Mouse (Mus musculus): ENCODE measurements around the gene Ahnak. TPM values are rescaled to one million over a fixed set of nuclear protein-coding genes. Genes with fewer than 3 reads are reported as not detected.
A peak's percentile ranks its signal among the peaks of the same experiment; 100 is the strongest.

The Ahnak gene
- polyA plus RNA-seq, 1 experiment: not detected

DNA sequence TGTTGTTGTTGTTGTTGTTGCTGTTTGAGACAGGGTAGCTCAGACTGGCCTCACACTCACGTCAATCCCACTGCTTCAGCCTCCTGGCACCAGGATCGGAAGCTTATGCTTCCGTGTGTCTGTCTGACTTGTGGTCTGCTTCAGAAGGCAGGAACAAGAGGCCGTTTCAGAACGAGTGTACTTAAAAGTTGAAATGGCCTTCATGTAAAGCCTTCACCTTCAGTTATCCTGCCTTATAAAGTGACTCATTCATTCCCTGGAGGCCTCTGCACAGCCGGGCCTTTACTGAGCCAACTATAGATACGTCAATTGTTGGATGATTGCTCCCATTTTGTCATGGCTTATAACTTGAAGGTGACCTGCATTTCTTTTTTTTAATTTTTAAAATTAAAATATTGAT, 70.3 kb downstream of the Ahnak start:
- TF ChIP-seq CTCF (IDR thresholded peaks at IDR 0.05; ENCODE audit: insufficient read depth, low read depth, low read length) (no peak), POLR2A (IDR thresholded peaks at IDR 0.05; ENCODE audit: insufficient read depth, low read depth, low read length) (no peak)
- 81% methylated on average over 7 of the region's 7 CpGs for WGBS
- H3K4me1 ChIP-seq (ENCODE audit: control insufficient read depth, insufficient read depth, low read length): peaks cover 5% of the 10 kb centered on the region; the same call in 1 of the 2 replicates
- H3K4me3 ChIP-seq (ENCODE audit: insufficient read depth, low read depth, low read length): no peak overlapping the region
- H3K27ac ChIP-seq (ENCODE audit: insufficient read depth, low read depth, low read length): no peak overlapping the region

DNA sequence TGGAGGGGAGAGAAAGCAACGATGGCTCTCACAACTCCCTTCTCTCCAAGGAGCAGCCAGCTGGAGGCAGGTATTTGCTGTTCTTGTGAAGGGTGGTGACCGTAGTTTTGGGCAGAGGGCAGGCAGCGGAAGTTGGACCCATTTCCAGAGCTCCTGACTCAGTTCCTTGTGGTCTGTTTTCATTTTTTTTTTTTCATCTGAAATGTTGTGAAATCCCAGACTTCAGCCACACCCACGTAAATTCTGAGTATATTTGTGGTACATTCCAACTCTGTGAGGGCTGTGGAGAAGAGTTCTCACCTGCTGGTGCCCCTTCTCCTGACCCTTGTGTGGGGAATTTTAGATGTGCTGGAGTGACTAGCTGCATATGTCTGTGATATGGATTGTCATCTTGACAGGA, 71.0 kb downstream of the Ahnak start:
- WGBS: 76% methylated on average over 4 of the region's 4 CpGs
- TF ChIP-seq POLR2A (IDR thresholded peaks at IDR 0.05; ENCODE audit: insufficient read depth, low read depth, low read length) (no peak), CTCF (IDR thresholded peaks at IDR 0.05; ENCODE audit: insufficient read depth, low read depth, low read length) (no peak)
- peaks cover 5% of the 10 kb centered on the region; the same call in 1 of the 2 replicates for H3K4me1 ChIP-seq (ENCODE audit: control insufficient read depth, insufficient read depth, low read length)

DNA sequence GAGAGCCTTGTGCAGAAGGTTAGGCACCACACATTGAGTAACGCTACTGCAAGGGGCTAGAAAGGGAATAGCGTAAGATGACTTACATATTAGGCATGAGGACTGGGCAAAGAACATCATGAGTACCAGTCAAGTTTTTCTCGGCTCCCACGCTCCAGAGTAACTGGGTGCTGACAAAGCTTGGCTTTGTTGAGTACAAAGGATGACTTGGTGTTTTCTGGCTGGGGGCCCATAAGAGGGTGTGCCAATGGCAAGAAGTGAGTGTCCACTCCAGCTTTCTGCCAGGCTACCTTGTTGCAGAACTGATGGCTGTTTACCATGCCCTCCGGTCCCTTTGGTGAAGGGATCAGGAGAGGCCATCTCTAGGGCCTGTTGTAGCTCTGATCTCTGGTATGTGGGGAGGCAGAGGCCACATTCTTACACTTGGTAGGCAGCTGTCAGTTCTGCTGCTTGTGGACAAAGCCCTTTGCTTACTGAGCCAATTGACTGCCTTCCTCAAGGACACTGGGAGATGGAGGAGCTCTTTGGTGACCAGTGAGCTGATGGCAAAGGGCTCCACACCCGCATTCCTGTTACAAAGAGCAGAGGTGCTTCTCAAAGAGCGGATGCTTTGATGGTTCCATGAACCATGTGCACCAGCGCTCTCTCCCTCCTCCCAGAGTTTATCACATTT, 72.3 kb downstream of the Ahnak start:
- TF ChIP-seq POLR2A (IDR thresholded peaks at IDR 0.05; ENCODE audit: insufficient read depth, low read depth, low read length) (no peak), CTCF (IDR thresholded peaks at IDR 0.05; ENCODE audit: insufficient read depth, low read depth, low read length) (no peak)
- H3K27ac ChIP-seq (ENCODE audit: insufficient read depth, low read depth, low read length): no peak overlapping the region
- 90% methylated on average over 8 of the region's 8 CpGs for WGBS
- H3K4me3 ChIP-seq (ENCODE audit: insufficient read depth, low read depth, low read length): no peak overlapping the region
- H3K4me1 ChIP-seq (ENCODE audit: control insufficient read depth, insufficient read depth, low read length): peaks cover 5% of the 10 kb centered on the region; the same call in 1 of the 2 replicates

More for the DNA sequence above, 71.0 kb downstream of the Ahnak start:
- Histone ChIP-seq H3K4me3 (ENCODE audit: insufficient read depth, low read depth, low read length) (no peak overlapping the region), H3K27ac (ENCODE audit: insufficient read depth, low read depth, low read length) (no peak overlapping the region)

DNA sequence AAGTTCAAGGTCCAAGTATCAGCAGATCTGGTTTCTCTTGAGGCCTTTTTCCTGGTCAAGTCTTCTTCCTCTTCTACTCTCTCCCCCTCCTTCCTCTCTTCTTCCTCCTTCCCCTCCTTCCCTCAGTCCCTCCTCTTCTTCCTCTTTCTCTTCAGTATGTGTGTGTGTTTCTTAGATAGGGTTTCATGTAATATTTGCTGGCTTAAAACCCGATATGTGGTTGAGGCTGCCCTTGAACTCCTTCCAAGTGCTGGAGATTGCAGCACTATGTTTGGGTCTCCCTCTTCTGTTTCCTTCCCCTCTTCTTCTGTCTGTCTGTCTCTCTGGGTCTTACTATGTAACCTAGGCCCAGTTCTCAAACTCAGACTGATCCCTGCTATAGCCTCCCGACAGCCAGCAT, 73.7 kb downstream of the Ahnak start:
- Histone ChIP-seq H3K4me3 (ENCODE audit: insufficient read depth, low read depth, low read length) (no peak overlapping the region), H3K27ac (ENCODE audit: insufficient read depth, low read depth, low read length) (no peak overlapping the region), H3K4me1 (ENCODE audit: control insufficient read depth, insufficient read depth, low read length) (peaks cover 10% of the 10 kb centered on the region)
- TF ChIP-seq CTCF (IDR thresholded peaks at IDR 0.05; ENCODE audit: insufficient read depth, low read depth, low read length): no peak
- TF ChIP-seq POLR2A (IDR thresholded peaks at IDR 0.05; ENCODE audit: insufficient read depth, low read depth, low read length): no peak
- 94% methylated on average over 2 of the region's 2 CpGs for WGBS

DNA sequence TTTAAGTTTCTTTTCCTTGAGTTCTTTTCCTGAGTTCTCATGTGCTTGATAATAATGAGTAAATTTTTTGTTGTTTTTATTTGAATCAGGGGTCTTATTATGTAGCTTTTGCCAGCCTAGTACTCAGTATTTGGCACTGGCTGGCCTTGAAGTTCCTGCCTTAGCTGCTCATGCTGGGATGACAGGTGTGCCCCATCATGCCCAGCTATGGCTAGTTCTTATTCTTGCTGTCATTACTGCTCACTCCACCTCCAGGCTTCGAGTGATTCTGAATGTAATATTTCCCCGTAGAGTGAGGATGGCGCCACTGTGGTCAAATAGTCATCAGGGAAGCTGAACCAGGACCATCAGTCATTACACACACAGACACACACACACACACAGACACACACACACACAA, 74.7 kb downstream of the Ahnak start:
- H3K4me1 ChIP-seq (ENCODE audit: control insufficient read depth, insufficient read depth, low read length): peaks cover 7% of the 10 kb centered on the region
- TF ChIP-seq CTCF (IDR thresholded peaks at IDR 0.05; ENCODE audit: insufficient read depth, low read depth, low read length) (no peak), POLR2A (IDR thresholded peaks at IDR 0.05; ENCODE audit: insufficient read depth, low read depth, low read length) (no peak)
- WGBS: 93% methylated on average over 3 of the region's 3 CpGs
- no peak overlapping the region for H3K4me3 ChIP-seq (ENCODE audit: insufficient read depth, low read depth, low read length)
- no peak overlapping the region for H3K27ac ChIP-seq (ENCODE audit: insufficient read depth, low read depth, low read length)

DNA sequence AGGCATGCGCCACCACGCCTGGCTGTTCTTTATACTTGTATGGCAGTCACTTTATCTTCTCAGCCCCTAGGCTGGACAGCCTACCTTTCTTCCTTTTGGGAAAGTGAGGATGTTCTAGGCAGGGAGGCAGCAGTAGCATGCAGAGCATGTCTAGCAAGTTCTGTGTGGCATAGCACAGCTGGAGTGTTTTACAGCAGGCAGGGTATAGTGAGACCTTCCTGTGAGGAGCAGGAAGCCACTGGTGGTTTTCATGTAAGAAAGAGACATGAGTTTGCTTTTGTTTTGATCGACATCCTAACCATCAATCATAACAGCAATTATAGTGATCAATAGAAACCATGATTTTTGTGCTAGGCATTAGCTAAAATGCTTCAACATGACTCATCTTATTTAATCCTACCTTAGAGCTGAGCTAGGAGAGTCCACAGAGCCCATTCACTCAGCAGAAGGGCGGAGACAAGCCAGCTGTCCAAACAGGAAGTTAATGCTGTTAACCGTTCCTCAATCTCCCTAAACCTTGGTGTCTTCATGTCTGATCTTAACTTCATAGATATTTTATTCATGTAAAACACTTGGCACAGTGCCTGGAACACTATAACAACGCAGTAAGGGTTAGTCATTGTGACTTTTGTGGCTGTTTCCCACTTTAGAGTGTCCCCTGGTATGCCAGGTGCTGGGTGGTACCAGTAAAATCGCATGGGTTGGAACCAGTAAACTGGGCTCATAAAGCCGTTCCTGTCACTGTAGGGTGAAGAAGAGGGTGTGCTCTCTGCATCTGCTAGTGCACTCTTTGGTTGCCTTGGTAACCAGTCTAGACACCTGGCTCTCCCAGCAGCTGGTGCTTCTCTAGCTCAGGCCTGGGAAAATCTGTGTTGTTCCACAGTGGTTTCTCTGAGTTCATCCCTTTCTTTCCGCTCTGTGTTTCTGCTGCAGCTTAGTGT, 76.8 kb downstream of the Ahnak start:
- Histone ChIP-seq H3K4me3 (ENCODE audit: insufficient read depth, low read depth, low read length) (no peak overlapping the region), H3K27ac (ENCODE audit: insufficient read depth, low read depth, low read length) (peak overlapping the region; percentile 87), H3K4me1 (ENCODE audit: control insufficient read depth, insufficient read depth, low read length) (peaks cover 13% of the 10 kb centered on the region)
- 45% methylated on average over 9 of the region's 9 CpGs for WGBS
- TF ChIP-seq POLR2A (IDR thresholded peaks at IDR 0.05; ENCODE audit: insufficient read depth, low read depth, low read length): no peak
- no peak for TF ChIP-seq CTCF (IDR thresholded peaks at IDR 0.05; ENCODE audit: insufficient read depth, low read depth, low read length)

DNA sequence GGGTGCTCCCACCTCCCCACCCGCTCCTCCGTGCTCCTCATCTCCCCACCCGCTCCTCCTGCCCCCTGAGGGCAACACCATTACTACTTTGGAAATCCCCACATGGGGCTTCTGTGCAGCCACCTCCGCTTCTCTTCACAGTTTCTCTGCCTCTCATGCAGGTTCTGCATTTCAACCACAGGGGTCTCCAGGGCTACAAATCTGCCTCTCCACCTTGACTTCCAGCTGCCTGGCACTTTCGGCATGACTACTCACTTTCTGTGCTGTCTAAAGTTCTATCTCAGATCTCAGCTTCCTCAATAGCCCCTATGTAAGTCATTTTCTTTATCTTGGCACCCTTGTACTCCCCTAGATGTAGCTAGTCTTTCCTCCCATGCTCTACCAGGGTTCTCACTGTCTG, 78.2 kb downstream of the Ahnak start:
- Histone ChIP-seq H3K27ac (ENCODE audit: insufficient read depth, low read depth, low read length) (no peak overlapping the region), H3K4me3 (ENCODE audit: insufficient read depth, low read depth, low read length) (no peak overlapping the region), H3K4me1 (ENCODE audit: control insufficient read depth, insufficient read depth, low read length) (peaks cover 21% of the 10 kb centered on the region)
- TF ChIP-seq CTCF (IDR thresholded peaks at IDR 0.05; ENCODE audit: insufficient read depth, low read depth, low read length): no peak
- TF ChIP-seq POLR2A (IDR thresholded peaks at IDR 0.05; ENCODE audit: insufficient read depth, low read depth, low read length): no peak
- 74% methylated on average over 5 of the region's 5 CpGs for WGBS

DNA sequence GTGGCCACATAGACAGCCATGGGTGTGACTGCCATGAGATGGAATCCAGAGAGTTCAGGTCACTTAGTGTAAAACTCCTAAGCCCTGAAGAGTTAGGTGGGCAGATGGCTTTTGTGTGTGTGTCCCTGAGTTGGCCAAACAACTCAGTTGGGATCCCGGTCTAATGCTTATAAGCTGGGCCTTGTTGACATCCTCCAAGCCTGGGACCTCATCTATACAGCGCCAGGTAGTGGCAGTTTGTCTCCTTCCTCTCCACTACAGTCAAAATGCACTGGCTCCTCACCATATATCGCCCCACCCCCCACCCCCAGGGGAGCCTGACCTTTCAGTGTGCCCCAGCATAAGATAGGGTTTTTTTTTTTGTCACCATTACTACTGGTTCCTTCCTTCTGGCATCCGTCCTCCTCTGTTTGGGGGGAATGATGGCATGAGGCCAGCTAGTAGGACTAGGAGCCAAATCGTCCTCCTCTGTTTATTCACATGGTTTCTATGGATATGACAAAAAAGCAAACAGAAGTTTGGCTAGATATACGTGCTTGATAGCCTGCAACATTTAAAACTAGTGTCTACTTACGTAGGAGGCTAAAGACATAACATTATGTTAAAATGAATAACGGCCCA, 80.7 kb downstream of the Ahnak start:
- no peak overlapping the region for H3K4me3 ChIP-seq (ENCODE audit: insufficient read depth, low read depth, low read length)
- WGBS: 54% methylated on average over 8 of the region's 8 CpGs
- peaks cover 24% of the 10 kb centered on the region for H3K4me1 ChIP-seq (ENCODE audit: control insufficient read depth, insufficient read depth, low read length)
- TF ChIP-seq CTCF (IDR thresholded peaks at IDR 0.05; ENCODE audit: insufficient read depth, low read depth, low read length): no peak
- no peak for TF ChIP-seq POLR2A (IDR thresholded peaks at IDR 0.05; ENCODE audit: insufficient read depth, low read depth, low read length)
- no peak overlapping the region for H3K27ac ChIP-seq (ENCODE audit: insufficient read depth, low read depth, low read length)

Measured in olfactory bulb, adult 2 months (tissue).